Mouse (Mus musculus) ZHBTc4 (cell line): ENCODE results near the gene H2al2a.
A peak's percentile ranks its signal among the peaks of the same experiment; 100 is the strongest.

ENCODE experiments used
- DNase-seq: peaks from one replicate; pipeline ENCODE4 v3.0.0-alpha.2; 2011; ENCODE audit warnings: low read depth, low spot score

H2al2a gene

GRCm38 (mm10) chr2:17996858-17997257 is at the start of gene H2al2a:
H2al2a (minus strand) TSS chr2:17996958.
- DNase-seq: no peak

GRCm38 (mm10) chr2:18046186-18046585 is 49.4 kb upstream of the H2al2a start:
- no peak for DNase-seq

GRCm38 (mm10) chr2:18045781-18046181 is 49.0 kb upstream of the H2al2a start:
- DNase-seq: no peak

GRCm38 (mm10) chr2:18045143-18045780 is 48.5 kb upstream of the H2al2a start:
- no peak for DNase-seq

- peak; percentile 65 for DNase-seq
Measured at GRCm38 (mm10) chr2:18041199-18041885, 44.6 kb upstream of the H2al2a start.

GRCm38 (mm10) chr2:18040347-18041160 is 43.8 kb upstream of the H2al2a start:
- peak; percentile 78 for DNase-seq

GRCm38 (mm10) chr2:18039566-18040290 is 43.0 kb upstream of the H2al2a start:
- peak; percentile 84 for DNase-seq

GRCm38 (mm10) chr2:18038895-18039371 is 42.2 kb upstream of the H2al2a start:
- no peak for DNase-seq

- DNase-seq: no peak
Measured at GRCm38 (mm10) chr2:18038141-18038752, 41.5 kb upstream of the H2al2a start.

- no peak for DNase-seq
Measured at GRCm38 (mm10) chr2:18037491-18037890, 40.7 kb upstream of the H2al2a start, which contains the start of gene A930004D18Rik. A930004D18Rik (minus strand) TSS chr2:18037737.

GRCm38 (mm10) chr2:18034371-18035250 is 37.9 kb upstream of the H2al2a start:
- no peak for DNase-seq

- DNase-seq: no peak
Measured at GRCm38 (mm10) chr2:18033166-18034108, 36.7 kb upstream of the H2al2a start.

- no peak for DNase-seq
Measured at GRCm38 (mm10) chr2:18032538-18032895, 35.8 kb upstream of the H2al2a start.

- peak; percentile 90 for DNase-seq
Measured at GRCm38 (mm10) chr2:18031831-18032537, 35.2 kb upstream of the H2al2a start.

GRCm38 (mm10) chr2:18031271-18031821 is 34.6 kb upstream of the H2al2a start:
- peak; percentile 70 for DNase-seq

GRCm38 (mm10) chr2:18030581-18030980 is 33.8 kb upstream of the H2al2a start:
- DNase-seq: no peak

GRCm38 (mm10) chr2:18029656-18030055 is 32.9 kb upstream of the H2al2a start:
- DNase-seq: no peak
